Comparison of ENCODE assay signal across 24 mouse cellular contexts in genomic region chr1:168124643-168125490, GRCm38 (mm10).
A peak's percentile ranks its signal among the peaks of the same experiment; 100 is the strongest.
DNase-seq lines count a peak whose midpoint lies in the region; ATAC-seq lines count a peak whose summit lies in the region.
"Had no signal": no experiment of that assay in that cellular context is flagged by ENCODE, and none has a peak within 500 bp of the region (broad histone marks: within the 10 kb centered on the region; RNA-seq: fewer than 3 reads in every experiment).

No protein-coding gene starts in this region.

- no peaks in the 10 kb centered on the region for H3K36me3 ChIP-seq in hindbrain, embryonic 13.5 days
- H3K36me3 ChIP-seq: embryonic facial prominence, embryonic 12.5 days; heart, embryonic 15.5 days; limb, embryonic 10.5 days had no signal

- ATAC-seq in hindbrain, embryonic 13.5 days (ENCODE audit: low FRiP score), result peak; percentile 52; the same call in 1 of the 2 replicates
- ATAC-seq in erythroid progenitor cell, adult 5-6 weeks (replicated peaks; ENCODE audit: low FRiP score, poor library complexity, severe bottlenecking), result no peak
- ATAC-seq: activated CD4-positive, CD25-positive, alpha-beta regulatory T cell, adult 4 months; CD4-positive, CD25-positive, alpha-beta regulatory T cell, adult 4 months; intestine, embryonic 16.5 days had no signal

- H3K4me3 ChIP-seq in hindbrain, embryonic 13.5 days, result no peak overlapping the region
- H3K4me3 ChIP-seq: embryonic facial prominence, embryonic 12.5 days; erythroblast, embryonic 14.5 days; heart, adult 2 months; heart, embryonic 15.5 days; limb, embryonic 10.5 days had no signal

- no peak overlapping the region for H3K4me2 ChIP-seq in hindbrain, embryonic 13.5 days
- H3K4me2 ChIP-seq: embryonic facial prominence, embryonic 12.5 days; heart, embryonic 15.5 days had no signal

- H3K4me1 ChIP-seq in hindbrain, embryonic 13.5 days (replicated peaks), result peaks cover 24% of the 10 kb centered on the region
- H3K4me1 ChIP-seq: embryonic facial prominence, embryonic 12.5 days; heart, embryonic 15.5 days had no signal

- H3K9ac ChIP-seq in hindbrain, embryonic 13.5 days, result no peak overlapping the region
- H3K9ac ChIP-seq: embryonic facial prominence, embryonic 12.5 days; heart, embryonic 15.5 days had no signal

- DNase-seq in cerebellum, postnatal 10 days, result peak; percentile 72 to 87
- no peak for DNase-seq in cerebellum, adult 11 months
- peak; percentile 17 for DNase-seq in kidney, postnatal 14 days
- no peak for DNase-seq in kidney, adult 18-20 months
- DNase-seq in MN1 (ENCODE audit: low spot score), result peak; percentile 32
- no peak for DNase-seq in spleen, postnatal 36 days (ENCODE audit: low spot score in 2 of 2)
- DNase-seq: adrenal gland, postnatal 25 days; gastrocnemius, postnatal 25 days; heart, adult 2 months; heart, postnatal 4 days; lung, adult 18-20 months; lung, postnatal 14 days; thymus, adult 18-20 months; thymus, postnatal 4 days had no signal

- H3K27ac ChIP-seq in hindbrain, embryonic 13.5 days, result 0 out of 2 replicates have a peak overlapping the region, but pooled peaks have one; percentile 23
- H3K27ac ChIP-seq: embryonic facial prominence, embryonic 12.5 days; heart, adult 2 months; heart, embryonic 15.5 days; kidney, postnatal 0 days; limb, embryonic 10.5 days had no signal

- H3K27me3 ChIP-seq in hindbrain, embryonic 13.5 days, result no peaks in the 10 kb centered on the region
- H3K27me3 ChIP-seq: embryonic facial prominence, embryonic 12.5 days; heart, embryonic 15.5 days had no signal

- H3K9me3 ChIP-seq in hindbrain, embryonic 13.5 days, result no peaks in the 10 kb centered on the region
- H3K9me3 ChIP-seq: embryonic facial prominence, embryonic 12.5 days; heart, embryonic 15.5 days; limb, embryonic 10.5 days had no signal

- WGBS in hindbrain, embryonic 13.5 days, result 51% methylated on average over 5 of the region's 5 CpGs

Comparison
In these comparisons a context has a peak if more than half of its experiments do, and no peak if none do; other contexts are left out.
1. DNase-seq: peak in cerebellum, postnatal 10 days (2 of 2), kidney, postnatal 14 days (single experiment) and MN1 (single experiment); none in cerebellum, adult 11 months (single experiment), kidney, adult 18-20 months (single experiment) and spleen, postnatal 36 days (0 of 2).